Mouse (Mus musculus) megakaryocyte progenitor cell, adult 5-6 weeks (primary cell): Measurements from ENCODE around the gene Oaf. TPM values are rescaled to one million over a fixed set of nuclear protein-coding genes. Genes with fewer than 3 reads are reported as not detected.
A peak's percentile ranks its signal among the peaks of the same experiment; 100 is the strongest.

ENCODE experiments used
- ATAC-seq: replicated peaks from 2 replicates; pipeline ENCODE4 v1.8.0; 2016; ENCODE audit warnings: mild to moderate bottlenecking, moderate TSS enrichment, inconsistent platforms; ENCODE audit not compliant: poor library complexity
- total RNA-seq, 2 experiments: library from RNA; stranded (forward) in 1 of 2; stranded (reverse) in 1 of 2; fragments of 157-497, 149-512 nt in 1 of 2; fragments of 200-1000 nt in 1 of 2; gene quantifications; 2 replicates each; pipeline versions ENCODE4 v1.2.3 to v1.2.4; 2015 to 2017

Gene Oaf
- 19.2 and 20.9 TPM in 2 replicates for total RNA-seq (2015)
- total RNA-seq (2017): 10.0 and 17.0 TPM in 2 replicates

DNA sequence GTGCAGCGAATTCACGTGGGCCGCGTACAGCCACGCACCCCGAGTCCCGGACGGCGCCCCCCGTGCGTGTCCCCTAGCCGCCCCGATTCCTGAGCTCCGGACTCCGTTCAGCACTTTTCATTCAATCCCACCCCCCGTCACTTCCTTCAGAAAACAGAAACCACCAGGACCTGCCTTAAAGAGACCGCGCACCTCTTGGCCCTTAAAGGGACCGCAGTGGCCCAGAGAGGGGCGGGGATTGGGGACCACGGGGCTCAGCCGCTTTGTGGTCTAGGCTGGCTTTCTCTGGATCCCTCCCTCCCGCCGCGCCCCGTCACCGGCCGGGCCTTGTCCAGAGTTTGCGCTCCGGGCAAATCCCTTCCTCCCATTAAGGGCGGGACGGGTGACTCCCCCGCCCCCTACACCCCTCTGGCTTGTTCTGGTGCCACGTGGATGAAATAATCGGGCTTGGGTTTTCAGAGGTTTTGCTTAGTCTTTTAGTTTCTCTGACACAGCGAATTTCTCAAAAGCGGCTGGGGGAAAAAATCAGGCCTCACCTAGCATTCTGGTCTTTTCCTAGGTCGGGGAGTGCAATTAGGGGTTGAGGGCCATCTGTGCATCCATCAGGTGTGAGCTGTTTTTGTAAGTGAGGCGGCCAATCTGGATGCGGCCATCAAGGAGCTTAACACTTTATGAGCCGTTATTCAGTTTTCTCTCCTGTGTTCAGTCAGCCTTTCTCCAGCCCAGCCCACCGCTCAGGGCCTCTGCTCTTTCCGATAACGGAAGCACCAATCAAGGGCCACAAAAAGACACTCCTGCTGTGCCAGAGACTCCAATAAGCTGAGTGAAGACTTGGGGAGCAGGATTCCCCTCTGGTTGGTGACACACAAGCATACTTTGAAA, at the start of gene Oaf:
Gene Oaf (minus strand): TSS at position 200 of the 882 bp plus-strand sequence.
- ATAC-seq: peak; percentile 55

- ATAC-seq: peak; percentile 76
Measured at GRCm38 (mm10) chr9:43286870-43287269, 47.2 kb upstream of the Oaf start.

DNA sequence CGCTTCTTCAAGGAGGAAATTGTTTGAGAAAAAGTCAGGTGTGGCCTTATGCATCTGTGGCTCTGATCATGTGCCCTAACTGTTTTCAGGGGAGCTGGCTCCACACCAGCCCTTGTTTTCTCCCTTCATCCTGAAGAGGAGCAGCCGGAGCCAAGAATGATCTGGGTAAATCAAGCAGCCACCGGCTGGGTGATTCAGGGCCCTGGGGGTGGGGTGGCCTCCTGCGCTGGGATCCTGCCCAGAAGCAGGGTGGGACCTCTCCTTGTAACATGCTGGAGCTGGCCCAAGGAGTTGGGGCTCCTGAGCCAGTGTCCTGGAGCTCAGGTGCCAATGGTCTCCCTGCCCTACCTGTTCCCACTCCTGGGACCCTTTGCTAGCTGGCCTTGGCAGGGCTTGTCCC, 45.6 kb upstream of the Oaf start:
- no peak for ATAC-seq

- peak; percentile 98 for ATAC-seq
Measured at GRCm38 (mm10) chr9:43284284-43284683, 44.6 kb upstream of the Oaf start.

- no peak for ATAC-seq
Measured at GRCm38 (mm10) chr9:43273735-43274134, 34.0 kb upstream of the Oaf start.

DNA sequence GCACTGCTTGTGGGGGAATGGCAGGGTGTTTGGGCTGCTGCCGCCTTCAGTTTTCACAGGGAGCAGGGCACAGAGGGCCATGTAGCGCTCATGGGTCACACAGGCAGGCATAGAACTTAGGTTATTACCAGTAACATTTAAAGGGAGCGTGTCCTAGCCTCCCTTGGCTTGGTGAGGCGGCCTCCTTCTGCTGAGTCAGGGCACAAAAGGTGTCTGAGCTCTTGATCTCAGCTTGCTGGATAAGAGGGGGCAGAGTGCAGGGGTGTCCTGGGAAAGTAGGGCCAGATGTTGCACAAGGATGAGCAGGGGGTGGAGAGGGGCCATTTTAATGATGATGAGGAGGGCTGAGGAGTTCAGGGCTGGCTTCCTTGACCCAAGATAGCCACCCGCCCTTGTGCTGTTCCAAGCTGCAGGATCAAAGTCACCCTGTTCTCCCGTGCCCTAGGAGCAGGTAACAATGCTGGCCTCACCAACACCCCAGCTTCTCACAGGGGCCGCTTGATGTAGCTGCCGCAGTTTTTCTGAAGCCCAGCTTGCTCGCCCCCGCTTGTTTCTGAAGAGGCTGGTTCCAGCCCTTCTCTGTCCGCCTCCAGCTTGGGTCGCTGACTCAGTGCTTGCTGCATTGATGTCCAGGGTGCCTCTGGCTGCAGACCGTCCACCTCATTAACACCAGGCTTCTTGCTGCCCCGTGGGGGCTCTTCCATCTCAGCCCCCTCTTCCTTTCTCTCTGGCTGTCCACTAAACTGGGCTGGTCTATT, 32.2 kb upstream of the Oaf start:
- no peak for ATAC-seq

GRCm38 (mm10) chr9:43270723-43271252, 31.1 kb upstream of the Oaf start:
- 0 out of 2 replicates have a peak, but pooled peaks have one; percentile 17 for ATAC-seq

DNA sequence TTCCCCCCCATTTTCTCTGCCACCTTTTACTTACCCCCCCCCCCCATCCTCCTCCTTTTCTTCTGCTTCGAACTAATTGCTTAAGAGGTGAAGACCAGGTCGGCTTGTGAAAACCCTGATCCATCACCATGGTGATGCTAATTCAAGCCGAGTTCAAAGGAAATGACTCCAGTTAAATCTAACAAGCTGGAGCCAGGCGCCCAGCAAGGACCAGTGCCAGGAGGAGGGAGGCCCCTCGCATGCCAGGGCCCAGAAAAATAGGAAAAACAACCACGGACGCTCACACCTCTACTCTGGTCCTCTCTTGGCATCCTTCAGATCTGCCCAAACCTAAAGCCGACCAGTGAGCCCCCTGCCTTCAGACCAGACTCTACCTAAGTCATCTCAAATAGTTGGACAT, 29.5 kb upstream of the Oaf start:
- no peak for ATAC-seq

GRCm38 (mm10) chr9:43267357-43267756, 27.6 kb upstream of the Oaf start:
- ATAC-seq: peak; percentile 92

GRCm38 (mm10) chr9:43265194-43265593, 25.5 kb upstream of the Oaf start:
- ATAC-seq: no peak

- no peak for ATAC-seq
Measured at GRCm38 (mm10) chr9:43263946-43264451, 24.3 kb upstream of the Oaf start.

GRCm38 (mm10) chr9:43262811-43263550, 23.3 kb upstream of the Oaf start:
- no peak for ATAC-seq

GRCm38 (mm10) chr9:43262390-43262789, 22.7 kb upstream of the Oaf start:
- ATAC-seq: no peak

- ATAC-seq: peak; percentile 37; the same call in 1 of the 2 replicates
Measured at GRCm38 (mm10) chr9:43261941-43262340, 22.2 kb upstream of the Oaf start.

DNA sequence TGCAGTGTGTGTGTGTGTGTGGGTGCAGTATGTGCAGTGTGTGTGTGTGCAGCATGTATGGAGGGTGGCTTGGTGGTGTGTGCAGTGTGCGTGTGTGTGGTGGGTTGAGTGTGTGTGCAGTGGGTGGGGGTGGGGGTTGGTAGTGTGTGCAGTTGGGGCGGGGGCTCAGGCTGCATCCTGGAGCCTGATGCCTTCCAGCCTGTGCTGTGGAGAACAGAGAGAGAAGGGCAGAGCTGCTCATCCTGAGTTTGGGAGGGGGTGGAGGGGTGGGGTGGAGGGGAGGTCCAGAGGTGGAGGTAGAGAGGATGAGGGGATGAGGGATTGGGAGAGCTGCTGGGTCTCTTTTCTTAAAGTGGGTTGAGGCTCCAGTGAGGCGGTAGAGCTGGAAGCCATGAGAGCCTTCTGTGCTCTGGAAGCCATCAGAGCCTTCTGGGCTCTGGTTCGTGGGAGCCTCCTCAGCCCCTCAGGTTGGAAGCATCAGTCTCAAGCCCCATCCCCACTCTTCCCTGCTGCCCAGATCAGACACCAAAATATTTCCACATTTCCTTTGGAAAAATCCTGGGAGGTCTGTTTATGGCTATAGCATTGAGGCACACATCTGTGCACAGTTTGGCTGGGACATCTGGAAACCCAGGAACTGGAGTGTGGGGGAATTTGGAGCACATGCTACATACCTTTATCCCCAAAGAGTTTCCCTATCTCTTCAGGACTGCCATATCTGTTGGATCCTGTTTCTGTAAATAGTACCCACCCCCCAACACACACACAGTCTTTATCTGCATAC, 21.6 kb upstream of the Oaf start:
- ATAC-seq: no peak

DNA sequence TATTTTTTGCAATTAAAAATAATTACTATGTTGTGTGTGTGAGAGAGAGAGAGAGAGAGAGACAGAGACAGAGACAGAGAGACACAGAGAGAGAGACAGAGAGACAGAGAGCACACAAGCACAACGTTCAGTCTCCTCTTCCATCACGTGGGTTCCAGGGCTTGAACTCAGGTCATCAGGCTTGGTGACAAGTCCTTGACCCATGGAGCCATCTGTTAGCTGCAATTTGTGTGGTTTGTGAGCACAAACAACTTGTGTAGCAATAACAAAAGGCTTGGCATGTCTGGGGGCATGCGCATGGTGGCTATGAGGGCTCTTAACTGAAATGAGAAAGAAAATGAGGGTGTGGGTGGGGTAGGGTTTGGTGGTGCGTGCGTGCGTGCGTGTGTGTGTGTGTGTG, 20.9 kb upstream of the Oaf start:
- ATAC-seq: no peak

GRCm38 (mm10) chr9:43253271-43253681, 13.6 kb upstream of the Oaf start:
- no peak for ATAC-seq

- no peak for ATAC-seq
Measured at GRCm38 (mm10) chr9:43252790-43253189, 13.1 kb upstream of the Oaf start.

GRCm38 (mm10) chr9:43251786-43252185, 12.1 kb upstream of the Oaf start:
- no peak for ATAC-seq

DNA sequence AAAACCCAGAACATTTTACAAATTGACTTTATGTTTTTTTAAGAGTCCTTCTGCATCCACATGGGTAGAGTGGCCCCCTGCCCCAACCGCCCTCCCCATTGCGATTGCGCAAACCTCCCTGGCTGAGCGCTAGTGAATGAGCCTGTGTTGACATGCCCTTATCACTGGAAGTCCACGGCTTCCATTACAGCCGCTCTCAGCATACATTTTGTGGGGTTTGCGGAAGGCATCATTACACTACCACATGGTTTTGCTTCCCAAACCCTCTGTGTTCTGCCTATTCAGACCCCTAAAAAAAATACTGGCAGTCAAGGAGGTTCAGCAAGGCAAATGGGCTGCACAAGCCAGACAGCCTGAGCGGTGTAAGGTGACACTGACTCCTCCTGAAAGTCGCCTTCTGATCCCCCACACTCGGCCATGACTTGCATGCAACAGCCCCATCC, 7.0 kb upstream of the Oaf start:
- ATAC-seq: peak; percentile 47
